Mouse (Mus musculus) spleen, adult 18-20 months (tissue): Measurements from ENCODE around the gene Elf5.

Source experiments
- DNase-seq, 2 experiments: peaks; one replicate each; pipeline ENCODE4 v3.0.0; 2022; ENCODE audit warnings: mixed read lengths in 2 of 2

Elf5 gene

GRCm38 (mm10) chr2:103477456-103477855 is 66.0 kb downstream of the Elf5 start:
- no peak for DNase-seq

GRCm38 (mm10) chr2:103478326-103478725 is 66.8 kb downstream of the Elf5 start:
- no peak for DNase-seq

DNA sequence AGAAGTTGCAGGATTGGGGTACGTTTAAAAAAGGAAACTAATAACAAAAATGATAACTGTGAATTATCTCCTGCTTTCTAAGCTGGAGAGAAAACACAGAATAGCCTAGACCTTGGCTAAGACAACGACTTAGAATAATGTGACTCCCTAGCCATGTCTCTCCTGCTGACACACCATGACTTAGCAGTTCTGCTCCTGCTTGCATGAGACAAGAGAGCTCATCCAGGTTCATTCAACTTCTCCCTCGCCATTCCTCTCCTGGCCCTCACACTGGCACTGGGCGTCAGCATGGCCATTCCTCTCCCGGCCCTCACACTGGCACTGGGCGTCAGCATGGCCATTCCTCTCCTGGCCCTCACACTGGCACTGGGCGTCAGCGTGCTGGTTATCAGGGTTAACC is 68.8 kb downstream of the Elf5 start:
- no peak for DNase-seq

DNA sequence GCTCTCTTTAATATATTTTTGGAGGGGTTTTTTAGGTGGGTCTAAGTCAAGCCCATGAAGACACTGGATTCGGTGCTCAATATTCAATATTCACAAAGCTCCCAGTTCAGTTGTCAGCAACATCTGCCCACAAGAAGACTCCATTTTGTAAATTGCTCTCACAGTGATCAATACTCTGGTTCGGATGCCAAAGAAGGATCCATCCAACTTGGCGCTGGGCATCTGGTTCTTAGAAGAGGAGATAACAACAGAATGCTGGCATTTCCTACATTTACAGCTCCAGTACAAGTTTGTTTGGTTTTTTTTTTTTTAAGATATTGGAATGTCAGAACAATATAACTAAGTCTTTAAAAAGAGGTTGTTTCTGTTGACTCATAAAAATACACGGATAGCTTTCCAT is 69.4 kb downstream of the Elf5 start:
- DNase-seq = no peak

DNA sequence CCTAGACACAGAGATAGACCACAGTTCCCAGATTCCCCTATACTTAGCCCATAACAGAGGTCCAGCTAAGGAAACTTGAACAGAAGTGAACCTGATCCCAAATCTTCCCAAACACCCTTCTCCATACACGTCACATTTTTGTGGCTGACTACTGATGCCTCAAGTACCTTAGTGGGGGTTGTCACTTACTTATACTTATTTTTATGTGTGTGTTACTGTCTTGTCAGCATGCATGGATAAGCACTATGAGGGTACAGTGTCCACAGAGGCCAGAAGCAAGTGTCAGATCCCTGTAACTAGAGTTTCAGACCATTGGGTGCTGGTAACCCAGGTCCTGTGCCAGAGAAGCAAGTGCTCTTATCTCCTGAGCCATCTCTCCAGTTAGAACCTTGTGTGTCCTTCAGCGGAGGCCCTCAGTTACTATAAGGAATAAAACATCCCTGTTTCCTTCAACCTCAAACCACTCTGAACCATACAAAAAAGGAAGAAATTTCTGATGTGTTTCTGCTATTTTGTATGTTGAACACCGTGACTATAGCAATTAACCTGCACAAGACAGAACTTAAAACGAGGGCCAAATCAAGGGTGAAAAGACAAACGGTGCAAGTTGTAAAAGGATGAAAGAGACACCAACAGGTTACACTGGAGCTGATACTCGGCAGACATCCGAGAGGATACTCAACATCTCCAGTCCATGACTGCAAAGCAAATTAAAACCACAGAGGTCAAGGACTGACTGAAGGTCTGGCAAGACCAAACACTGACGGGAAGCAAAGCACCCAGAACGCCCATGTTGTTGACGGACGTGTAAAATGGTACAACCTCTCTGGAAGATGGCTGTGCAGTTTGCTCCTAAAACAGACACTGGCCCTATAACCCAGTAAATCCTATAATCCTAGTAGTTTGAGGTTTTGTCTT is 70.1 kb downstream of the Elf5 start:
- DNase-seq = no peak

- no peak for DNase-seq
These were observed 71.9 kb downstream of the Elf5 start for GRCm38 (mm10) chr2:103483289-103483985.

- no peak for DNase-seq
These were observed 72.6 kb downstream of the Elf5 start for GRCm38 (mm10) chr2:103483986-103484520.

GRCm38 (mm10) chr2:103484617-103485401 is 73.3 kb downstream of the Elf5 start, which contains the start of gene Cat:
TSS of gene Cat (minus strand) at chr2:103485160.
- DNase-seq = peak; percentile 89 to 90

GRCm38 (mm10) chr2:103492526-103492925 is 81.0 kb downstream of the Elf5 start:
- DNase-seq = no peak

DNA sequence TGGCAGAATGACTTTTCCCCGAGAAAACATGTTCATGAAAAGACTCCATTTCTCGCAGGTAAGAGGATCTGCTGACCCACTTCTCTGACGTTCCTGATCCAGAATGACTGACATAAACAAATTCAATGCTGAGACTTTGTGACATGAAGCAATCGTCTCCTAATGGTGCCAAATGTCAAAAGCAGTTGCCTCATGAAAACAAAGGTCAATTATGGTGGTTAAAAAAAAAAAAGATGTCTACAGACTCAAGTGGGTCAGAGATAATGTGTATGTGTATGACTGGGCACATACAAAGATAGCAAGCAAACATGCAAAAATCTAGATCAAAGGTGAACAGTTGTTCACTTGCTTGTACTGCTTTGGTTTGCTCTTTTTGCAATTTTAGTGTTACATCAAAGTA is 82.3 kb downstream of the Elf5 start:
- no peak for DNase-seq

- DNase-seq = no peak
These were observed 84.3 kb downstream of the Elf5 start for GRCm38 (mm10) chr2:103495633-103496418.
